Mouse (Mus musculus): ENCODE data around the gene Tiam1. TPM values are rescaled to one million over a fixed set of nuclear protein-coding genes. Genes with fewer than 3 reads are reported as not detected.

Gene Tiam1
- polyA plus RNA-seq, 1 experiment from 2014 or later, result 45.9 TPM

- Histone ChIP-seq H3K36me3 (no peaks in the 10 kb centered on the region), H3K4me2 (no peak overlapping the region), H3K4me3 (no peak overlapping the region), H3K27me3 (no peaks in the 10 kb centered on the region), H3K27ac (no peak overlapping the region), H3K4me1 (peaks cover 10% of the 10 kb centered on the region; the same call in 1 of the 2 replicates), H3K9me3 (no peaks in the 10 kb centered on the region), H3K9ac (no peak overlapping the region)
- 73% methylated on average over 15 of the region's 15 CpGs for WGBS
- peak; percentile 38; the same call in 1 of the 2 replicates for ATAC-seq (ENCODE audit: insufficient number of reproducible peaks, insufficient read depth, low FRiP score, low TSS enrichment, low read depth)
Measured at GRCm38 (mm10) chr16:90104714-90105459, 38.7 kb downstream of the Tiam1 start.

GRCm38 (mm10) chr16:90103726-90104125 is 39.8 kb downstream of the Tiam1 start:
- no peak overlapping the region for H3K27ac ChIP-seq

GRCm38 (mm10) chr16:90102596-90102995 is 41.0 kb downstream of the Tiam1 start:
- H3K4me2 ChIP-seq, result no peak overlapping the region
- no peak overlapping the region for H3K27ac ChIP-seq
- no peaks in the 10 kb centered on the region for H3K27me3 ChIP-seq
- 79% methylated on average over 7 of the region's 7 CpGs for WGBS
- H3K4me3 ChIP-seq, result no peak overlapping the region
- no peak for ATAC-seq (ENCODE audit: insufficient number of reproducible peaks, insufficient read depth, low FRiP score, low TSS enrichment, low read depth)
- peaks cover 20% of the 10 kb centered on the region for H3K4me1 ChIP-seq
- H3K36me3 ChIP-seq, result no peaks in the 10 kb centered on the region
- no peaks in the 10 kb centered on the region for H3K9me3 ChIP-seq
- H3K9ac ChIP-seq, result no peak overlapping the region

More at GRCm38 (mm10) chr16:90103726-90104125, 39.8 kb downstream of the Tiam1 start:
- WGBS, result 71% methylated on average over 2 of the region's 2 CpGs
- Histone ChIP-seq H3K4me1 (peaks cover 16% of the 10 kb centered on the region), H3K27me3 (no peaks in the 10 kb centered on the region), H3K4me3 (no peak overlapping the region), H3K4me2 (no peak overlapping the region), H3K9ac (no peak overlapping the region), H3K9me3 (no peaks in the 10 kb centered on the region), H3K36me3 (no peaks in the 10 kb centered on the region)
- no peak for ATAC-seq (ENCODE audit: insufficient number of reproducible peaks, insufficient read depth, low FRiP score, low TSS enrichment, low read depth)

GRCm38 (mm10) chr16:90098191-90098605 is 45.4 kb downstream of the Tiam1 start:
- ATAC-seq (ENCODE audit: insufficient number of reproducible peaks, insufficient read depth, low FRiP score, low TSS enrichment, low read depth), result peak; percentile 68
- H3K27ac ChIP-seq, result peak overlapping the region; percentile 72
- peak overlapping the region; percentile 4; the same call in 1 of the 2 replicates for H3K4me2 ChIP-seq
- no peak overlapping the region for H3K4me3 ChIP-seq
- WGBS, result 69% methylated on average over 11 of the region's 11 CpGs
- no peaks in the 10 kb centered on the region for H3K9me3 ChIP-seq
- no peak overlapping the region for H3K9ac ChIP-seq
- H3K4me1 ChIP-seq, result peaks cover 45% of the 10 kb centered on the region
- no peaks in the 10 kb centered on the region for H3K36me3 ChIP-seq
- no peaks in the 10 kb centered on the region for H3K27me3 ChIP-seq

- no peaks in the 10 kb centered on the region for H3K36me3 ChIP-seq
- 98% methylated on average over 3 of the region's 3 CpGs for WGBS
- no peak for ATAC-seq (ENCODE audit: insufficient number of reproducible peaks, insufficient read depth, low FRiP score, low TSS enrichment, low read depth)
- no peaks in the 10 kb centered on the region for H3K9me3 ChIP-seq
- H3K4me2 ChIP-seq, result no peak overlapping the region
- no peak overlapping the region for H3K4me3 ChIP-seq
- no peak overlapping the region for H3K9ac ChIP-seq
- no peaks in the 10 kb centered on the region for H3K27me3 ChIP-seq
- peaks cover 48% of the 10 kb centered on the region for H3K4me1 ChIP-seq
- peak overlapping the region; percentile 72; the same call in 1 of the 2 replicates for H3K27ac ChIP-seq
Measured at GRCm38 (mm10) chr16:90097769-90098168, 45.8 kb downstream of the Tiam1 start.

GRCm38 (mm10) chr16:90096011-90096410 is 47.6 kb downstream of the Tiam1 start:
- 64% methylated on average over 5 of the region's 5 CpGs for WGBS
- Histone ChIP-seq H3K27me3 (no peaks in the 10 kb centered on the region), H3K4me1 (peaks cover 61% of the 10 kb centered on the region), H3K4me2 (no peak overlapping the region), H3K27ac (no peak overlapping the region), H3K9ac (no peak overlapping the region), H3K36me3 (no peaks in the 10 kb centered on the region), H3K4me3 (no peak overlapping the region), H3K9me3 (no peaks in the 10 kb centered on the region)
- no peak for ATAC-seq (ENCODE audit: insufficient number of reproducible peaks, insufficient read depth, low FRiP score, low TSS enrichment, low read depth)

GRCm38 (mm10) chr16:90093015-90093414 is 50.6 kb downstream of the Tiam1 start:
- H3K4me1 ChIP-seq, result peaks cover 50% of the 10 kb centered on the region
- no peak overlapping the region for H3K4me3 ChIP-seq
- peaks cover 8% of the 10 kb centered on the region; the same call in 1 of the 2 replicates for H3K36me3 ChIP-seq
- 82% methylated on average over 9 of the region's 9 CpGs for WGBS
- no peak overlapping the region for H3K9ac ChIP-seq
- H3K27ac ChIP-seq, result no peak overlapping the region
- H3K9me3 ChIP-seq, result no peaks in the 10 kb centered on the region
- no peaks in the 10 kb centered on the region for H3K27me3 ChIP-seq
- H3K4me2 ChIP-seq, result no peak overlapping the region
- ATAC-seq (ENCODE audit: insufficient number of reproducible peaks, insufficient read depth, low FRiP score, low TSS enrichment, low read depth), result no peak

GRCm38 (mm10) chr16:90091906-90092305 is 51.7 kb downstream of the Tiam1 start:
- 70% methylated on average over 1 of the region's 1 CpGs for WGBS
- no peak overlapping the region for H3K4me2 ChIP-seq
- no peak for ATAC-seq (ENCODE audit: insufficient number of reproducible peaks, insufficient read depth, low FRiP score, low TSS enrichment, low read depth)

GRCm38 (mm10) chr16:90091112-90091720 is 52.4 kb downstream of the Tiam1 start:
- peaks cover 47% of the 10 kb centered on the region for H3K4me1 ChIP-seq
- 72% methylated on average over 11 of the region's 11 CpGs for WGBS
- ATAC-seq (ENCODE audit: insufficient number of reproducible peaks, insufficient read depth, low FRiP score, low TSS enrichment, low read depth), result no peak
- H3K4me3 ChIP-seq, result no peak overlapping the region
- no peak overlapping the region for H3K9ac ChIP-seq
- peaks cover 8% of the 10 kb centered on the region; the same call in 1 of the 2 replicates for H3K36me3 ChIP-seq
- H3K27me3 ChIP-seq, result no peaks in the 10 kb centered on the region
- H3K27ac ChIP-seq, result no peak overlapping the region
- H3K4me2 ChIP-seq, result no peak overlapping the region
- H3K9me3 ChIP-seq, result no peaks in the 10 kb centered on the region

More at GRCm38 (mm10) chr16:90091906-90092305, 51.7 kb downstream of the Tiam1 start:
- H3K36me3 ChIP-seq, result peaks cover 8% of the 10 kb centered on the region; the same call in 1 of the 2 replicates
- H3K27ac ChIP-seq, result no peak overlapping the region
- H3K4me3 ChIP-seq, result no peak overlapping the region
- no peaks in the 10 kb centered on the region for H3K27me3 ChIP-seq
- H3K9ac ChIP-seq, result no peak overlapping the region
- H3K9me3 ChIP-seq, result no peaks in the 10 kb centered on the region
- H3K4me1 ChIP-seq, result peaks cover 48% of the 10 kb centered on the region

- WGBS, result 96% methylated on average over 13 of the region's 13 CpGs
- Histone ChIP-seq H3K9ac (no peak overlapping the region), H3K9me3 (no peaks in the 10 kb centered on the region), H3K4me2 (no peak overlapping the region), H3K4me1 (peaks cover 47% of the 10 kb centered on the region), H3K4me3 (no peak overlapping the region), H3K27me3 (no peaks in the 10 kb centered on the region), H3K27ac (no peak overlapping the region), H3K36me3 (peaks cover 8% of the 10 kb centered on the region; the same call in 1 of the 2 replicates)
- no peak for ATAC-seq (ENCODE audit: insufficient number of reproducible peaks, insufficient read depth, low FRiP score, low TSS enrichment, low read depth)
Measured at GRCm38 (mm10) chr16:90090368-90090767, 53.2 kb downstream of the Tiam1 start.

- H3K9ac ChIP-seq, result no peak overlapping the region
- H3K4me1 ChIP-seq, result peaks cover 43% of the 10 kb centered on the region
- H3K27me3 ChIP-seq, result no peaks in the 10 kb centered on the region
- no peaks in the 10 kb centered on the region for H3K9me3 ChIP-seq
- H3K36me3 ChIP-seq, result peaks cover 8% of the 10 kb centered on the region; the same call in 1 of the 2 replicates
- no peak for ATAC-seq (ENCODE audit: insufficient number of reproducible peaks, insufficient read depth, low FRiP score, low TSS enrichment, low read depth)
- 85% methylated on average over 5 of the region's 5 CpGs for WGBS
- no peak overlapping the region for H3K4me3 ChIP-seq
- H3K4me2 ChIP-seq, result no peak overlapping the region
- H3K27ac ChIP-seq, result no peak overlapping the region
Measured at GRCm38 (mm10) chr16:90087256-90087655, 56.3 kb downstream of the Tiam1 start.

GRCm38 (mm10) chr16:90086111-90086510 is 57.5 kb downstream of the Tiam1 start:
- peak overlapping the region; percentile 5; the same call in 1 of the 2 replicates for H3K27ac ChIP-seq
- ATAC-seq (ENCODE audit: insufficient number of reproducible peaks, insufficient read depth, low FRiP score, low TSS enrichment, low read depth), result no peak
- no peak overlapping the region for H3K9ac ChIP-seq
- H3K9me3 ChIP-seq, result no peaks in the 10 kb centered on the region
- no peak overlapping the region for H3K4me3 ChIP-seq
- peaks cover 8% of the 10 kb centered on the region; the same call in 1 of the 2 replicates for H3K36me3 ChIP-seq
- peaks cover 37% of the 10 kb centered on the region for H3K4me1 ChIP-seq
- H3K4me2 ChIP-seq, result no peak overlapping the region
- no peaks in the 10 kb centered on the region for H3K27me3 ChIP-seq
- 74% methylated on average over 6 of the region's 6 CpGs for WGBS

Data from embryonic facial prominence, embryonic 13.5 days (tissue).